ENCODE assay signal across 25 mouse cellular contexts in genomic region chr1:135286311-135286710, GRCm38 (mm10). TPM values are rescaled to one million over a fixed set of nuclear protein-coding genes. Genes with fewer than 3 reads are reported as not detected.
DNase-seq lines count a peak whose midpoint lies in the region; ATAC-seq and TF ChIP-seq lines count a peak whose summit lies in the region.
"Had no signal": no experiment of that assay in that cellular context is flagged by ENCODE, and none has a peak within 500 bp of the region (broad histone marks: within the 10 kb centered on the region; RNA-seq: fewer than 3 reads in every experiment).

No protein-coding gene starts in this region.

- H3K4me1 ChIP-seq in kidney, adult 2 months (ENCODE audit: control insufficient read depth, insufficient read depth, low read length), result peaks cover 5% of the 10 kb centered on the region; the same call in 1 of the 2 replicates
- peaks cover 18% of the 10 kb centered on the region for H3K4me1 ChIP-seq in kidney, embryonic 15.5 days
- H3K4me1 ChIP-seq in kidney, embryonic 14.5 days (ENCODE audit: control insufficient read depth, insufficient read depth, low read length), result no peaks in the 10 kb centered on the region
- H3K4me1 ChIP-seq in lung, postnatal 0 days (ENCODE audit: insufficient read depth, low read depth, low read length), result no peaks in the 10 kb centered on the region

- no peaks in the 10 kb centered on the region for H3K36me3 ChIP-seq in kidney, adult 2 months (ENCODE audit: control insufficient read depth, insufficient read depth, low read length)
- H3K36me3 ChIP-seq in kidney, embryonic 15.5 days, result no peaks in the 10 kb centered on the region
- no peaks in the 10 kb centered on the region for H3K36me3 ChIP-seq in kidney, embryonic 14.5 days (ENCODE audit: control insufficient read depth, insufficient read depth, low read length)
- no peaks in the 10 kb centered on the region for H3K36me3 ChIP-seq in lung, postnatal 0 days (ENCODE audit: insufficient read depth, low read length)
- H3K36me3 ChIP-seq: embryonic facial prominence, embryonic 15.5 days; heart, embryonic 15.5 days; hindbrain, embryonic 12.5 days had no signal

- 73% methylated on average over 2 of the region's 2 CpGs for WGBS in kidney, adult 2 months
- WGBS in kidney, embryonic 15.5 days, result 76% methylated on average over 2 of the region's 2 CpGs
- WGBS in kidney, embryonic 14.5 days, result 65% methylated on average over 2 of the region's 2 CpGs
- WGBS in lung, postnatal 0 days, result 18% methylated on average over 2 of the region's 2 CpGs

- no peak overlapping the region for H3K4me3 ChIP-seq in kidney, adult 2 months (ENCODE audit: insufficient read depth, low read depth, low read length)
- H3K4me3 ChIP-seq in kidney, embryonic 15.5 days (replicated peaks), result no peak overlapping the region
- H3K4me3 ChIP-seq in kidney, embryonic 14.5 days (ENCODE audit: low read length), result no peak overlapping the region
- H3K4me3 ChIP-seq in lung, postnatal 0 days (ENCODE audit: low read depth, low read length), result no peak overlapping the region
- H3K4me3 ChIP-seq: embryonic facial prominence, embryonic 15.5 days; erythroblast, embryonic 14.5 days; forebrain, embryonic 10.5 days; heart, embryonic 15.5 days; hindbrain, embryonic 12.5 days had no signal

- H3K9ac ChIP-seq in kidney, embryonic 15.5 days, result no peak overlapping the region
- no peak overlapping the region for H3K9ac ChIP-seq in kidney, embryonic 14.5 days (ENCODE audit: low read depth, low read length)
- H3K9ac ChIP-seq in lung, postnatal 0 days (replicated peaks; ENCODE audit: low read depth), result no peak overlapping the region
- H3K9ac ChIP-seq: embryonic facial prominence, embryonic 15.5 days; heart, embryonic 15.5 days; hindbrain, embryonic 12.5 days had no signal

- TF ChIP-seq CTCF in kidney, adult 2 months (conservative IDR thresholded peaks at IDR 0.05; ENCODE audit: insufficient read depth, insufficient read length, low read depth, low read length), result no peak
- TF ChIP-seq CTCF in lung, postnatal 0 days (IDR thresholded peaks at IDR 0.05), result no peak

- TF ChIP-seq POLR2A in kidney, adult 2 months (IDR thresholded peaks at IDR 0.05; ENCODE audit: low read depth, low read length), result no peak

- TF ChIP-seq EP300 in lung, postnatal 0 days (IDR thresholded peaks at IDR 0.05), result no peak

- H3K27me3 ChIP-seq in kidney, adult 2 months (replicated peaks; ENCODE audit: control insufficient read depth, insufficient read depth, low read length), result no peaks in the 10 kb centered on the region
- H3K27me3 ChIP-seq in kidney, embryonic 15.5 days, result no peaks in the 10 kb centered on the region
- H3K27me3 ChIP-seq in kidney, embryonic 14.5 days (ENCODE audit: control insufficient read depth, insufficient read depth, low read length), result no peaks in the 10 kb centered on the region
- no peaks in the 10 kb centered on the region for H3K27me3 ChIP-seq in lung, postnatal 0 days (replicated peaks; ENCODE audit: insufficient read depth, low read length)
- H3K27me3 ChIP-seq: embryonic facial prominence, embryonic 15.5 days; heart, embryonic 15.5 days; hindbrain, embryonic 12.5 days had no signal

- peak; percentile 92 for DNase-seq in heart, adult 11 months
- DNase-seq in heart, postnatal 14 days, result no peak
- peak; percentile 51 for DNase-seq in kidney, adult 2 months
- peak; percentile 26 to 37 for DNase-seq in kidney, postnatal 36 days
- DNase-seq in lung, postnatal 36 days, result peak; percentile 35
- DNase-seq in lung, postnatal 0 days (ENCODE audit: low spot score), result no peak
- DNase-seq: adrenal gland, postnatal 10 days; cerebellum, adult 11 months; cerebellum, adult 8-10 months; cerebellum, postnatal 14 days; embryo, embryonic 11 days had no signal

- ATAC-seq in kidney, embryonic 15.5 days (replicated peaks; ENCODE audit: low FRiP score), result no peak
- ATAC-seq in kidney, embryonic 14.5 days (ENCODE audit: low FRiP score, low TSS enrichment), result no peak
- no peak for ATAC-seq in lung, postnatal 0 days
- ATAC-seq: forebrain, embryonic 14.5 days; hindbrain, embryonic 16.5 days had no signal

- H3K4me2 ChIP-seq in kidney, embryonic 15.5 days, result no peak overlapping the region
- H3K4me2 ChIP-seq in kidney, embryonic 14.5 days (replicated peaks; ENCODE audit: low read depth, low read length), result no peak overlapping the region
- no peak overlapping the region for H3K4me2 ChIP-seq in lung, postnatal 0 days (replicated peaks; ENCODE audit: low read depth, low read length)
- H3K4me2 ChIP-seq: embryonic facial prominence, embryonic 15.5 days; heart, embryonic 11.5 days; heart, embryonic 15.5 days; hindbrain, embryonic 12.5 days had no signal

- no peak overlapping the region for H3K27ac ChIP-seq in kidney, adult 2 months (ENCODE audit: insufficient read depth, low read depth, low read length)
- H3K27ac ChIP-seq in kidney, embryonic 15.5 days, result no peak overlapping the region
- no peak overlapping the region for H3K27ac ChIP-seq in kidney, embryonic 14.5 days (ENCODE audit: low read depth, low read length)
- no peak overlapping the region for H3K27ac ChIP-seq in lung, postnatal 0 days (ENCODE audit: low read length)
- H3K27ac ChIP-seq: embryonic facial prominence, embryonic 15.5 days; forebrain, embryonic 10.5 days; heart, embryonic 15.5 days; hindbrain, embryonic 12.5 days had no signal

- intact Hi-C loops in heart, postnatal 14 days (cut with DNase I), result loop anchor here (2.0 to 10.0 kb wide), 2 partner anchors 26 to 322 kb away; partner anchors contain the start of genes Timm17a and Ube2t

- H3K9me3 ChIP-seq in kidney, embryonic 15.5 days (replicated peaks), result no peaks in the 10 kb centered on the region
- H3K9me3 ChIP-seq in kidney, embryonic 14.5 days (ENCODE audit: control insufficient read depth, low read length), result no peaks in the 10 kb centered on the region
- H3K9me3 ChIP-seq in lung, postnatal 0 days (ENCODE audit: low read length), result no peaks in the 10 kb centered on the region
- H3K9me3 ChIP-seq: embryonic facial prominence, embryonic 15.5 days; forebrain, embryonic 10.5 days; heart, embryonic 15.5 days; hindbrain, embryonic 12.5 days had no signal

RNA-seq across cellular contexts. Expression of gene Rnpep, which starts 2.4 kb away (rescaled TPM):
- total RNA-seq in heart, postnatal 14 days (2021), result 10 to 100 TPM; 22.0 to 23.0 TPM
- polyA plus RNA-seq in kidney, adult 2 months (2012; rRNA removed), result 28.7 and 29.1 TPM in 2 replicates
- polyA plus RNA-seq in kidney, embryonic 15.5 days (2015; fragmentation: Nextera tagmentation; extraction: Ambion mirVana), result 88.0 and 93.4 TPM in 2 replicates
- polyA plus RNA-seq in kidney, embryonic 14.5 days (2014; fragmentation: Nextera tagmentation; extraction: Ambion mirVana), result 66.6 and 86.8 TPM in 2 replicates
- polyA plus RNA-seq in lung, postnatal 0 days (2015; fragmentation: Nextera tagmentation; extraction: Ambion mirVana), result 50.2 and 67.5 TPM in 2 replicates

RNA-seq across cellular contexts. Expression of gene Timm17a, which starts 27.3 kb away (rescaled TPM):
- 100 to 1,000 TPM; 359 to 389 TPM for total RNA-seq in heart, postnatal 14 days (2021)
- polyA plus RNA-seq in kidney, adult 2 months (2012; rRNA removed), result 122 and 134 TPM in 2 replicates
- 210 and 234 TPM in 2 replicates for polyA plus RNA-seq in kidney, embryonic 15.5 days (2015; fragmentation: Nextera tagmentation; extraction: Ambion mirVana)
- 213 and 232 TPM in 2 replicates for polyA plus RNA-seq in kidney, embryonic 14.5 days (2014; fragmentation: Nextera tagmentation; extraction: Ambion mirVana)
- polyA plus RNA-seq in lung, postnatal 0 days (2015; fragmentation: Nextera tagmentation; extraction: Ambion mirVana), result 164 and 186 TPM in 2 replicates

RNA-seq across cellular contexts. Expression of gene Elf3, which starts 27.9 kb away (rescaled TPM):
- total RNA-seq in heart, postnatal 14 days (2021), result under 1 TPM in 1 of 2 experiments, not detected in 1; 0.26 TPM
- 23.1 and 25.0 TPM in 2 replicates for polyA plus RNA-seq in kidney, adult 2 months (2012; rRNA removed)
- polyA plus RNA-seq in kidney, embryonic 15.5 days (2015; fragmentation: Nextera tagmentation; extraction: Ambion mirVana), result 25.8 and 30.7 TPM in 2 replicates
- polyA plus RNA-seq in kidney, embryonic 14.5 days (2014; fragmentation: Nextera tagmentation; extraction: Ambion mirVana), result 22.4 and 26.8 TPM in 2 replicates
- polyA plus RNA-seq in lung, postnatal 0 days (2015; fragmentation: Nextera tagmentation; extraction: Ambion mirVana), result 31.9 and 45.5 TPM in 2 replicates
- total RNA-seq: common myeloid progenitor, adult 5-6 weeks; heart, postnatal 25 days; MEL had no signal
- polyA plus RNA-seq: C2C12; erythroblast, embryonic 14.5 days had no signal

RNA-seq across cellular contexts. Expression of gene Lmod1, which starts 38.3 kb away (rescaled TPM):
- 1 to 10 TPM; 1.9 to 3.0 TPM for total RNA-seq in heart, postnatal 14 days (2021)
- polyA plus RNA-seq in kidney, adult 2 months (2012; rRNA removed), result 2.6 and 3.8 TPM in 2 replicates
- polyA plus RNA-seq in kidney, embryonic 15.5 days (2015; fragmentation: Nextera tagmentation; extraction: Ambion mirVana), result 0.95 and 3.4 TPM in 2 replicates
- 0.27 and 0.55 TPM in 2 replicates for polyA plus RNA-seq in kidney, embryonic 14.5 days (2014; fragmentation: Nextera tagmentation; extraction: Ambion mirVana)
- 2.6 and 2.8 TPM in 2 replicates for polyA plus RNA-seq in lung, postnatal 0 days (2015; fragmentation: Nextera tagmentation; extraction: Ambion mirVana)
- total RNA-seq: common myeloid progenitor, adult 5-6 weeks; MEL had no signal
- polyA plus RNA-seq: erythroblast, embryonic 14.5 days had no signal

Comparison
In these comparisons a context has a peak if more than half of its experiments do, and no peak if none do; other contexts are left out.
1. DNase-seq: peak in heart, adult 11 months (single experiment), kidney, adult 2 months (single experiment), kidney, postnatal 36 days (2 of 2) and lung, postnatal 36 days (single experiment); none in heart, postnatal 14 days (0 of 2) and lung, postnatal 0 days (single experiment).